13 mouse cellular contexts compared by ENCODE assay signal in genomic region chr13:37863643-37864042, GRCm38 (mm10).
DNase-seq lines count a peak whose midpoint lies in the region; ATAC-seq and TF ChIP-seq lines count a peak whose summit lies in the region.
"Had no signal": no experiment of that assay in that cellular context is flagged by ENCODE, and none has a peak within 500 bp of the region (broad histone marks: within the 10 kb centered on the region; RNA-seq: fewer than 3 reads in every experiment).

No protein-coding gene starts in this region.

- peaks cover 25% of the 10 kb centered on the region for H3K36me3 ChIP-seq in erythroblast, embryonic 14.5 days (ENCODE audit: control insufficient read depth)
- no peaks in the 10 kb centered on the region for H3K36me3 ChIP-seq in kidney, embryonic 14.5 days (ENCODE audit: control insufficient read depth, insufficient read depth, low read length)
- H3K36me3 ChIP-seq in thymus, adult 2 months (ENCODE audit: control insufficient read depth, insufficient read depth, low read length), result no peaks in the 10 kb centered on the region
- H3K36me3 ChIP-seq in midbrain, embryonic 10.5 days, result no peaks in the 10 kb centered on the region
- H3K36me3 ChIP-seq: forebrain, embryonic 15.5 days; hindbrain, embryonic 15.5 days had no signal

- WGBS in kidney, embryonic 14.5 days, result 64% methylated on average over 5 of the region's 5 CpGs
- 94% methylated on average over 5 of the region's 5 CpGs for WGBS in thymus, adult 2 months
- 90% methylated on average over 5 of the region's 5 CpGs for WGBS in midbrain, embryonic 10.5 days

- no peak for TF ChIP-seq CTCF in thymus, adult 2 months (IDR thresholded peaks at IDR 0.05; ENCODE audit: borderline replicate concordance, control insufficient read depth, extremely low read depth, insufficient read depth, low read length, poor library complexity)

- no peak for DNase-seq in kidney, postnatal 14 days
- DNase-seq in thymus, adult 2 months, result no peak
- DNase-seq in thymus, postnatal 4 days, result no peak
- no peak for DNase-seq in midbrain, embryonic 10.5 days (ENCODE audit: low spot score)
- DNase-seq in left cerebral cortex, adult 18-20 months (ENCODE audit: low spot score in 2 of 2), result no peak
- DNase-seq: cerebellum, adult 8-10 months; gastrocnemius, postnatal 25 days had no signal

- no peak for ATAC-seq in erythroblast, adult 5-6 weeks (replicated peaks; ENCODE audit: low FRiP score, poor library complexity, severe bottlenecking)
- ATAC-seq in kidney, embryonic 14.5 days (ENCODE audit: low FRiP score, low TSS enrichment), result no peak
- ATAC-seq: forebrain, embryonic 15.5 days had no signal

- no peak overlapping the region for H3K9ac ChIP-seq in kidney, embryonic 14.5 days (ENCODE audit: low read depth, low read length)
- H3K9ac ChIP-seq: forebrain, embryonic 15.5 days; hindbrain, embryonic 15.5 days had no signal

- peak overlapping the region; percentile 39 for H3K4me3 ChIP-seq in erythroblast, embryonic 14.5 days (replicated peaks)
- no peak overlapping the region for H3K4me3 ChIP-seq in kidney, embryonic 14.5 days (ENCODE audit: low read length)
- no peak overlapping the region for H3K4me3 ChIP-seq in thymus, adult 2 months (ENCODE audit: control insufficient read depth, insufficient read depth, low read length)
- H3K4me3 ChIP-seq in midbrain, embryonic 10.5 days, result no peak overlapping the region
- H3K4me3 ChIP-seq: forebrain, embryonic 15.5 days; hindbrain, embryonic 15.5 days; myocyte had no signal

- peaks cover 98% of the 10 kb centered on the region for H3K4me1 ChIP-seq in erythroblast, embryonic 14.5 days (ENCODE audit: control insufficient read depth)
- peaks cover 46% of the 10 kb centered on the region for H3K4me1 ChIP-seq in kidney, embryonic 14.5 days (ENCODE audit: control insufficient read depth, insufficient read depth, low read length)
- peaks cover 42% of the 10 kb centered on the region for H3K4me1 ChIP-seq in thymus, adult 2 months (replicated peaks; ENCODE audit: control insufficient read depth, insufficient read depth, low read length)
- H3K4me1 ChIP-seq in midbrain, embryonic 10.5 days, result peaks cover 38% of the 10 kb centered on the region

- TF ChIP-seq POLR2A in thymus, adult 2 months (IDR thresholded peaks at IDR 0.05; ENCODE audit: control insufficient read depth, extremely low read depth, insufficient read depth, low read length, poor library complexity), result no peak

- peak overlapping the region; percentile 87 for H3K27ac ChIP-seq in kidney, embryonic 14.5 days (ENCODE audit: low read depth, low read length)
- peak overlapping the region; percentile 12; the same call in 1 of the 2 replicates for H3K27ac ChIP-seq in thymus, adult 2 months (ENCODE audit: control insufficient read depth, insufficient read depth, low read length)
- no peak overlapping the region for H3K27ac ChIP-seq in midbrain, embryonic 10.5 days (replicated peaks)
- H3K27ac ChIP-seq: forebrain, embryonic 15.5 days; hindbrain, embryonic 15.5 days had no signal

- no peaks in the 10 kb centered on the region for H3K27me3 ChIP-seq in erythroblast, embryonic 14.5 days (ENCODE audit: control insufficient read depth)
- no peaks in the 10 kb centered on the region for H3K27me3 ChIP-seq in kidney, embryonic 14.5 days (ENCODE audit: control insufficient read depth, insufficient read depth, low read length)
- H3K27me3 ChIP-seq in thymus, adult 2 months (ENCODE audit: control insufficient read depth, insufficient read depth, low read length), result no peaks in the 10 kb centered on the region
- H3K27me3 ChIP-seq in midbrain, embryonic 10.5 days (ENCODE audit: low read depth, poor library complexity, severe bottlenecking), result peaks cover 13% of the 10 kb centered on the region; the same call in 1 of the 2 replicates
- H3K27me3 ChIP-seq: forebrain, embryonic 15.5 days; hindbrain, embryonic 15.5 days had no signal

- 0 out of 2 replicates have a peak, but pooled peaks cover 2% of the 10 kb centered on the region for H3K9me3 ChIP-seq in erythroblast, embryonic 14.5 days (ENCODE audit: control insufficient read depth, low read length)
- no peaks in the 10 kb centered on the region for H3K9me3 ChIP-seq in kidney, embryonic 14.5 days (ENCODE audit: control insufficient read depth, low read length)
- H3K9me3 ChIP-seq in midbrain, embryonic 10.5 days (replicated peaks), result no peaks in the 10 kb centered on the region
- H3K9me3 ChIP-seq: forebrain, embryonic 15.5 days; hindbrain, embryonic 15.5 days had no signal

- H3K4me2 ChIP-seq in kidney, embryonic 14.5 days (replicated peaks; ENCODE audit: low read depth, low read length), result no peak overlapping the region
- H3K4me2 ChIP-seq: forebrain, embryonic 15.5 days; hindbrain, embryonic 15.5 days had no signal
